Mouse (Mus musculus): ENCODE results near the gene Slc35f3.

The Slc35f3 gene

DNA sequence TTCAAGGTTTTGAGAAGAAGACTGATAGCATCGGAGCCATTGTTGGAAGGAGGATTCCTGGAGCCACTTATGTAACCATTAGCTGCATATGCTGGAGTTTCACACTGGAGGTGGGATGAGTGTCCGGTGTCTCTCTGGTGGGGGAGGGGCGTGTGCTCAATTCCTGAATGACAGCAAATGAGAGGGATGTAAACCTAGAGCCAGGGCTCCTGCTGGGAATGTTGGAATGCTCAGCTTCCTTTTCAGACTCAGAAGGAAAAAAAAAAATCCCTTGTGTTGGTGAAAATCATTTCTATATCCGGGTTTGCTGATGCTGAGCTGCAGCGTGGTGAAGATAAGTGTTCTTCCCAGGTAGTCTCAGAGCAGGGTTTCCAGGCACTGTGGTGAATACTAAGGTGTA lies 29.4 kb downstream of the Slc35f3 start:
- no peak for DNase-seq (ENCODE audit: low spot score in 2 of 2)

DNA sequence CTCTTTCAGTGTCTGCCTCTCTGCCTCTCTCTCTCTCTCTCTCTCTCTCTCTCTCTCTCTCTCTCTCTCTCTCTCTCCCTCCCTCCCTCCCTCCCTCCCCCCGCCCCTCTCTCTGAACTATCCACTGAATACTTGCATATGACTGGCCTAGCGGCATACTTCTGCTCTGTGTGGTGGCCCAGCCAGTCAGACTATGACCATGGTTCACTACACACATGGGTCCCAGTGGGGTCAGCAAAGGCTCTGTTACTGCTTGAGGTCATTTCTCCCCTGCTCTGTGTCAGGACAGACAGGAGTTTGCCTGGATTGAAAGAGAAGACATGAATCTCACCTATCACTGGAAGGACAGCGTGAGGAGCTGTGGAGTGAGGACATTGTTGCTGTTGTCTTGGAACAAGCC lies 40.5 kb downstream of the Slc35f3 start:
- no peak for DNase-seq (ENCODE audit: low spot score in 2 of 2)

- no peak for DNase-seq (ENCODE audit: low spot score in 2 of 2)
Measured at GRCm38 (mm10) chr8:126339357-126339756, 41.0 kb downstream of the Slc35f3 start.

GRCm38 (mm10) chr8:126341200-126341599 lies 42.8 kb downstream of the Slc35f3 start:
- no peak for DNase-seq (ENCODE audit: low spot score in 2 of 2)

DNA sequence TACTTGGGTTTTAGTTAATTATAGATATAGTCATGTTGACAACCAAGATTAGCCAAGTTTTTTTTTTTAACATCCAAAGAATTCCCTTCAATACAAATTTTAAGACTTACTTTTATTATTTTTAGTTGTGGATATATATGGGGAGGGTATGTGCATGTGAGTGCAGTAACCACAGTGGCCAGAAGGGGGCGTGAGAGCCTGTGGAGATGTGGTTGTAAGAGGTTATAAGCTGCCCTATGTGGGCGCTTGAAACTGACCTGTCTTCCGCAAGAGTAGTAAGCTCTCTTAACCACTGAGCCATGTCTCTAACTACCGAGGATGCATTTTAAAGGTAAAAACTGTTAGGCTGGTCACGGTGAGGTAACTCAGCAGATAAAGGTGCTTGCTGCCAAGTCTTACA lies 45.1 kb downstream of the Slc35f3 start:
- DNase-seq (ENCODE audit: low spot score in 2 of 2), result no peak

- DNase-seq (ENCODE audit: low spot score in 2 of 2), result no peak
Measured at GRCm38 (mm10) chr8:126345100-126345499, 46.7 kb downstream of the Slc35f3 start.

DNA sequence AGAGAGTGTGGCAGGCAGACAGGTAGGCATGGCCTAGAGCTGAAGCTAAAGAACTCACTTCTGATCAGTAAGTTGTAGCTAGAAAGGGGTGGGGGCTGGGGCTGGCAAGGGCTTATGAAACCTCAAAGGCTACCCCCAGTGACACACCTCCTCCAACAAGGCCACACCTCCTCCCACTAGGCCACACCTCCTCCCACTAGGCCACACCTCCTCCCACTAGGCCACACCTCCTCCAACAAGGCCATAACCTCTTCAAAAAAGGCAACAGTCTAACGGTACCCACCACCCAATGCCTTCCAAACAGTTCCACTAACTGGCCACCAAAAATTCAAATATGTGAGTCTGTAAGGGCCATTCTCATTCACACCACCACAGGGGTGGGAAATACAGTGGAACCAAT lies 54.9 kb downstream of the Slc35f3 start:
- DNase-seq (ENCODE audit: low spot score in 2 of 2), result no peak

DNA sequence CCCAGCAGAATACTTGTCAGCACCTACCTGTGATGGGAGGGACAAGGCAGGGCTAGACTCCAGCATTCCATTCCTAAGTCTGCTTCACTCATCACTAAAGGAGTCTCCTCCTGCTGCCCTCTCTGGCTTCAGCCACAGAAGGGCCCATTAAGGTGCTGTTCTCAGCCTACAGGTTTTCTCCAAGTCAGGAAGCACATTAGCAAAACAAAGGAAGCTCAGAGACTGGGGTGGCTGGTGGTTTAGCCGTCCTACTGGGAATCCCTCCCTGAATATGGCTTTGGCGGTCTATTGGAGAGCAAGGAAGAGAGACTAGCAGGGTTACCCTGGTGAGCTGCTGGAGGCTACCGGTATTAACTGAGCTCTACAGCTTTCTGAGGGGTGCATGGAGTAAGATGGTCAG lies 59.6 kb downstream of the Slc35f3 start:
- DNase-seq (ENCODE audit: low spot score in 2 of 2), result no peak

DNA sequence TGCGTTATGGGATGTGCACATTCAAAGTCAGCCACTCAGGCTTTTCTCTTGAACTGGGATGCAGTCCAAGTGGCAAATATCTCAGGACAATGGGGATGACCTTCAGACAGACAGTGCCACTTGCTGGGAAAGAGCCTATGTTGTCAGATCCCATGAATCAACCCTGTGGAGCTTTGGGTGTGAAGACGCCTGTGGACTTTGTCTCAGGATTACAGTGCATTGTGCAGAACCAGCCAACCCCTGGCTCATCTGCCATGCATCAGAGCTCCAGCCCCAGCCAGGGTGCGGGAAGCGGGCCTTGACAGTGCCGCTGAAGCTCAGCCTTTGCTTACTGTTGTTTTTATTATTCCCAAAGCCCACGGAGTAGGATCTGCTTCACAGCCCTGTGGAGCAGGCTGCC lies 60.9 kb downstream of the Slc35f3 start:
- no peak for DNase-seq (ENCODE audit: low spot score in 2 of 2)

GRCm38 (mm10) chr8:126360106-126360505 lies 61.7 kb downstream of the Slc35f3 start:
- no peak for DNase-seq (ENCODE audit: low spot score in 2 of 2)

DNA sequence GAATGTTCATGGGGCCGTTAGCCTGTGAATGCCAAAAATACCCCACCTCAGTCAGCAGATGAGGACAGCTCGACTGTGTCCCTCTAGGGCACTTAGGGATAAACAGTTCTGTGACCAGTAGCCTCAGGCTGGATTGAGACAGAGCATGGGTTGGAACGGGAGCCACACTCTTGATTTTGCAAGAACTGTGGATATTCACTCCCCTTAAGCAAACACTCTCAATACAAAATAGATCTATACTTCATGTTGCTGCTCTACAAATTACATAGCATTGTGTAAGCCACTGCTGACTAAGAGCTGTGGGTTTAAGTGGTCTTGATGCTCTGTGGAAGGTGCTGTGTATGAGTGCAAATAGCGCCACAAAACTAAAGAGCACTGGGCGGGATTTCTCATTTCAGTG lies 62.3 kb downstream of the Slc35f3 start:
- no peak for DNase-seq (ENCODE audit: low spot score in 2 of 2)

DNA sequence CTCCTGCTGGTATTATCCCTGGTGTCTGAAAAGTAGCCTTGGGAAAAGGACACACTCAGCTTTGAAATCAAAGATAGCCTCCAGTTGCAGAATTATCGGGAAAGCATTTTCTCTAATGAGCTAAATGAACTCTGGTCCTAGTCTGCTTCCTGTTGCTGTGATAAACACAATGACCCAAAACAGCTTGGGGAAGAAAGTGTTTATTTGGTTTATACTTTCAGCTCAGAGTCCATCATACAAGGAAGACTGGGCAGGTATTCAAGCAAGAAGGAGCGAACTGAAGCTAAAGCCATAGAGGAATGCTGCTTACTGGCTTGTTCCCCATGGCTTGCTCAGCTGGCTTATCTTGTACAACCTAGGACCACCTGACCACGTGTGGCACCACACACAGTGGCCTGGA lies 67.9 kb downstream of the Slc35f3 start:
- DNase-seq (ENCODE audit: low spot score in 2 of 2), result no peak

GRCm38 (mm10) chr8:126368349-126369054 lies 70.1 kb downstream of the Slc35f3 start:
- DNase-seq (ENCODE audit: low spot score in 2 of 2), result no peak

DNA sequence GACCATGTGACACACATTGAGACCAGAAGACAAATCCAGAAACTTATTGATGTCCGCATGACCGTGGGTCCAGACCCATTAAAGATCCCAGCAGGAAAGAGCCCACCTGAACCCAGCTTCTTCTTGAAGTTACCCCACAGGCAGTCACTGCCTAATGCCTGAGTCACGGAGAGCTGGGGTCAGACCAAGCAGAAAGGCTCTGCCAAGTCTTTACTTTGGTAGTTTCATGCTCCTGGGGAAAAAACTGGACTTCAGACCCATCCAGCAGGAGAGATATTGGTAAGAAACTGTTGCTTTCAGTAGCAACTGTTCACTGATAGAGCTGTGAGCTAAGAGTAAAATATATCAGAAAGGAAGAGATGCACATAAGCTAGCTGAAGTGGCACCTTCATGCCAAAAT lies 73.5 kb downstream of the Slc35f3 start:
- DNase-seq (ENCODE audit: low spot score in 2 of 2), result no peak

- no peak for DNase-seq (ENCODE audit: low spot score in 2 of 2)
Measured at GRCm38 (mm10) chr8:126379580-126379979, 81.2 kb downstream of the Slc35f3 start.

DNA sequence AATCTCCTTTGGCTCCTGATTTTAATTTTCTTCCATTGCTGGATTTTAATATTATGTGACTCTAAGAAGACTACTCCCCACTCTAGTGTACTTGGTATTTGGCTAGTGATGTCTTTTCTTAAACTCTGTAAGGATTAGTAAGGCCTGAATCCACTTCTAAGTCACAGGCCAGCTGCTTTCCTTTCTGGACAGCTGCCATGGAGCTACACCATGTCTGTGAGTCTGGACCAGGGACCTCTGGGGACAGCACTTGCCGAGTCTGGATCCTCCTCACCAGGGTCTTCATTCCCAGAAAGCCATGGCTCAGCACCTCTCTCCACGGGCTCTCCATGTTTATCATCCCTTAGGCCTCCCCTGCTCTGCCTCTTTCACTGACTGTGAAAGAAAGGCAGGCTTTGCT lies 81.8 kb downstream of the Slc35f3 start:
- DNase-seq (ENCODE audit: low spot score in 2 of 2), result no peak

DNA sequence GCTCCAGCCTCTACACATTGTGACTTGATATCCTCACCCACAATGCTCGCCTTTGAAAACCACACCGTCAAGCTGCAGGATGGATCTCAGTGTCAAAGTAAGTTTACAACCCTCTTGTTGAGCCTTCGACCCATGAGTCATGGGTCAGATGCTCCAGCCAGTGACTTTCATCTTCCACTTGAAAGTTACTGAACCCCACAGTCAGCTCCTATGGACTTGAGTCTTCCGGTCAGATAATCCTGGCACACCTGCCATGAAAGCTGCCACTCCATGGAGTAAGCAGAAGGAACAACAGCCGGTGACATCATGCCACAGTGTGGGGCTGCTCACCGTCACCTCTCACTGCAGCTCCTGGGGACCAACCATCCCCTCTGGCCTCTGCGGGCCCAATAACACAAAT lies 82.9 kb downstream of the Slc35f3 start:
- DNase-seq (ENCODE audit: low spot score in 2 of 2), result no peak

DNA sequence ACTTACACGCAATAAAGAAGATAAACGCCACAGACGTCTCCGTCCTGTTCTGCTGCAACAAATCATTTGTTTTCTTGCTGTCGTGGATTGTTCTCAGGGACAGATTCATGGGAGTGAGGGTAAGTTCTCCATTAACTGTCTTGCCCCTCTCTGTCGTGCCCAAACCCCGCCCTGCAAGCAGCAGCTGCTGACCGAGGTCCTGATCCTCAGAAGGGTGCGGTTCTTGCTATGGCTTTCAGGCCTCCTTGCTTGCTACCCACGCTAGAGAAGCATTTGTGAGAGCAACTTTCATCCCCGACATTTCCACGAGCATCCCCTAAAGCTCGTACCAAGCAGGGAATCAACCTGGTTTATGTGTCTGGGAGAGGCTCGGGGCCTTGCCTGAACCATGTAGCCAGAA lies 83.9 kb downstream of the Slc35f3 start:
- no peak for DNase-seq (ENCODE audit: low spot score in 2 of 2)

GRCm38 (mm10) chr8:126382749-126383148 lies 84.4 kb downstream of the Slc35f3 start:
- peak; percentile 19 to 29 for DNase-seq (ENCODE audit: low spot score in 2 of 2)

- DNase-seq (ENCODE audit: low spot score in 2 of 2), result no peak
Measured at GRCm38 (mm10) chr8:126387566-126387965, 89.2 kb downstream of the Slc35f3 start.

DNA sequence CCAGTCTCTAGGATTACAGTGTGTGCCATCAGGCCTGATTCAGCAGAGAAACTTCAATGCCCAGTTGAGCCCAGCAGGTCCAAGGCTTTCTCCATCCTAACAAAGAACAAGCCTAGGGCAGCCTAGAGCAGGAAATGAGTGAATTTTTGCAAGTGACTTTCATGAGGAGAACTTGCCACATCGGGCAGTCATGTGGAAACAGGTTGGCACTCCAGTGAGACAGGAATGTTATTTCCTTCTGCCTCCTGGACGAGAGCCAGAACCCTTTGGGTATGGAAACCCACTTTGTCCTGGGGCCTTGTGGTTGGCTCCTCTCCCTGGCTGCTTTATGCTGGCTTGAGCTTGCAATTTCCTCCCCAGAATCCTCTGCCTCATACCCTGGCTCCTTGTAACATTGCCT lies 93.2 kb downstream of the Slc35f3 start:
- no peak for DNase-seq (ENCODE audit: low spot score in 2 of 2)

DNA sequence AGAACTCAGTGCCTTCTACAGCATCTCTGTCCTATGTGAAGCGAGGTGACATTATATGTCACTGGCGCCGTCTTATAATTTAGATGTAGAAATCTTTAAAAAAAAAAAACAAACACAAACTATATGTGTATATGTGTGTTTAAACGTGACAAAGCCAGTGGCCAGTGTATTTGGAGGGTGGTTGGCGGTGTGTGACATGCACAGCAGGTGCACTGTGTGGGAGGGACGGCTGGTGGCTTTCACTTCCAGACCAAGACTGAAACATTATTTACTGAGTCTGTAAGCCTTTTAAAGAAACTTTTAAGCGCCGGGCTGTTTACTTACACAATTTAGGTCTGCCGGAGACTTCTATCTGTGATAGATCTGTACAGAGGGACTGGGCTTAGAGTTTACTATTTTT lies 97.0 kb downstream of the Slc35f3 start:
- no peak for DNase-seq (ENCODE audit: low spot score in 2 of 2)

- no peak for DNase-seq (ENCODE audit: low spot score in 2 of 2)
Measured at GRCm38 (mm10) chr8:126395917-126396316, 97.6 kb downstream of the Slc35f3 start.

- DNase-seq (ENCODE audit: low spot score in 2 of 2), result no peak
Measured at GRCm38 (mm10) chr8:126398349-126398748, 100.0 kb downstream of the Slc35f3 start.
